Mouse (Mus musculus) limb, embryonic 12.5 days (tissue): ENCODE measurements around the gene Abhd5. TPM values are rescaled to one million over a fixed set of nuclear protein-coding genes. Genes with fewer than 3 reads are reported as not detected.

ENCODE experiments used
- ATAC-seq: fragments of 200-750 bp; cut with Nextera tagmentation; 2 replicates; pipeline ENCODE4 v1.8.0; 2017; ENCODE audit warnings: low read depth, moderate TSS enrichment; ENCODE audit not compliant: insufficient number of reproducible peaks, insufficient read depth, low FRiP score, low TSS enrichment
- H3K27ac ChIP-seq: fragments of 300-500 bp; sonication (generic); 2 replicates; pipeline ENCODE4 v1.5.1; 2016; ENCODE audit warnings: mild to moderate bottlenecking, moderate library complexity
- H3K27me3 ChIP-seq: fragments of 300-500 bp; sonication (generic); 2 replicates; pipeline ENCODE4 v1.6.1; 2016; ENCODE audit warnings: mild to moderate bottlenecking, moderate library complexity
- H3K36me3 ChIP-seq: fragments of 300-500 bp; sonication (generic); 2 replicates; pipeline ENCODE4 v1.6.1; 2016; ENCODE audit warnings: mild to moderate bottlenecking, moderate library complexity
- H3K4me1 ChIP-seq: fragments of 300-500 bp; sonication (generic); replicated peaks from 2 replicates; pipeline ENCODE4 v1.6.1; 2016
- H3K4me2 ChIP-seq: fragments of 300-500 bp; sonication (generic); 2 replicates; pipeline ENCODE4 v1.6.1; 2016; ENCODE audit warnings: mild to moderate bottlenecking, moderate library complexity
- H3K4me3 ChIP-seq: fragments of 300-500 bp; sonication (generic); replicated peaks from 2 replicates; pipeline ENCODE4 v1.5.1; 2016; ENCODE audit warnings: mild to moderate bottlenecking
- H3K9ac ChIP-seq: fragments of 300-500 bp; sonication (generic); replicated peaks from 2 replicates; pipeline ENCODE4 v1.6.1; 2016; ENCODE audit warnings: mild to moderate bottlenecking, moderate library complexity
- H3K9me3 ChIP-seq: fragments of 300-500 bp; sonication (generic); 2 replicates; pipeline ENCODE4 v1.6.1; 2016; ENCODE audit warnings: mild to moderate bottlenecking, moderate library complexity
- WGBS: fragments of 180-500 bp; shearing (Covaris S2); methylation state at CpG from one replicate; pipeline ENCODE4 v1.1.7; 2016; 5-methylcytosine and 5-hydroxymethylcytosine counted together
- polyA plus RNA-seq: library from polyadenylated mRNA; unstranded; fragments of >200 nt; fragmentation: Nextera tagmentation; extraction: Ambion mirVana; gene quantifications from 2 replicates; pipeline ENCODE4 v1.2.1, GENCODE M21; 2016

Abhd5 gene
- polyA plus RNA-seq, 1 experiment from 2014 or later: 26.3 TPM

DNA sequence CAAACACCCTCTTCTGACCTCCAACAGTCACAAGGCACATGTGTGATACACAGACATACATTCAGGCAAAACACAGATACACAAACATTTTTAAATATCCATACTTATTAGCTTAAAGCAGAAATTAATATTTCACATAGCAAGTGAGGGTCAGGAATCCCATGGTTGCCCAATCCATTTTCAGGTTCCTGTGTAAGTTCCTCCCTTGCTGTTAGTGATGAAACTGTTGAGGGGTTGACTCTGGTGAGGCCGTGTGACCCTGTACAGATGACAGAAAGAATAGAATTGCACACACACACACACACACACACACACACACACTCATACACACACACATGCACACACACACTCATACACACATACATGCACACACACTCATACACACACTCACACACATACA, 63.2 kb downstream of the Abhd5 start:
- WGBS: 75% methylated on average over 1 of the region's 1 CpGs
- H3K27me3 ChIP-seq: peaks cover 9% of the 10 kb centered on the region; the same call in 1 of the 2 replicates
- no peak for ATAC-seq
- no peak overlapping the region for H3K9ac ChIP-seq
- H3K4me2 ChIP-seq: no peak overlapping the region
- no peak overlapping the region for H3K27ac ChIP-seq
- H3K4me3 ChIP-seq: no peak overlapping the region
- H3K4me1 ChIP-seq: 0 out of 2 replicates have a peak, but pooled peaks cover 9% of the 10 kb centered on the region
- 0 out of 2 replicates have a peak, but pooled peaks cover 5% of the 10 kb centered on the region for H3K9me3 ChIP-seq
- no peaks in the 10 kb centered on the region for H3K36me3 ChIP-seq

DNA sequence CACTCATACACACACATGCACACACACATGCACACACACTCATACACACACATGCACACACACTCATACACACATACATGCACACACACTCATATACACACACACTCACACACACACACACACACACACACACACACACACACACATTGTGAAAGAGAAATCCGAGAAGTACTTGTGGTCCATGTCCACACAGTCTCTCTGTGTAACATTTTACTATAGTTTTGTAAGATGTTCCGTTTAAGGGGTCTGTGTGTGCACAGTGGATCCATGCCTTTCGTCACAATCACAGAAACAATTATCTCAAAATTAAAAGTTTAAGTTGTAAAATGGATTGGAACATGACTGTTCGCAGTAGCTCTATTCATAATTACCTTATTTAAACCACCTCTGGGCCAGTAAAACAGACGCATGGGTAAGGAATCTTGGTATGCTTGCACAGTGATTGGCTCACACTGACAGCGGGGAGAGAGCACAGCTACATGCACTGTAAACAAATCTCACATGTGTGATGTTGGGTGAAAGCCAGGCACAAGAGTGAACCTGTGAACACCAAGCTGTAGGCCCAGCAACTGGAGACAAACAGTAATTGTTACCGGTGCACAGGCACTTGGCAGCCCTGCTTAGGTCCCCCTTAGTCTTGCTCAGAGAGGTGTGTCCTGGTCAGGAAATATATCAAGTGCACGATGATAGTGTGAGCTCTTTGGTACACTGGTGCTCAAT, 63.8 kb downstream of the Abhd5 start:
- no peak for ATAC-seq
- H3K4me1 ChIP-seq: 0 out of 2 replicates have a peak, but pooled peaks cover 9% of the 10 kb centered on the region
- peaks cover 14% of the 10 kb centered on the region for H3K27me3 ChIP-seq
- H3K9ac ChIP-seq: no peak overlapping the region
- H3K27ac ChIP-seq: no peak overlapping the region
- no peaks in the 10 kb centered on the region for H3K36me3 ChIP-seq
- H3K9me3 ChIP-seq: 0 out of 2 replicates have a peak, but pooled peaks cover 5% of the 10 kb centered on the region
- H3K4me3 ChIP-seq: no peak overlapping the region
- no peak overlapping the region for H3K4me2 ChIP-seq
- 75% methylated on average over 8 of the region's 8 CpGs for WGBS

- H3K4me2 ChIP-seq: no peak overlapping the region
- H3K4me3 ChIP-seq: no peak overlapping the region
- peaks cover 26% of the 10 kb centered on the region for H3K27me3 ChIP-seq
- H3K36me3 ChIP-seq: no peaks in the 10 kb centered on the region
- ATAC-seq: no peak
- 0 out of 2 replicates have a peak, but pooled peaks cover 9% of the 10 kb centered on the region for H3K4me1 ChIP-seq
- 17% methylated on average over 2 of the region's 2 CpGs for WGBS
- H3K9me3 ChIP-seq: 0 out of 2 replicates have a peak, but pooled peaks cover 5% of the 10 kb centered on the region
- H3K27ac ChIP-seq: no peak overlapping the region
- no peak overlapping the region for H3K9ac ChIP-seq
Measured at GRCm38 (mm10) chr9:122416617-122417016, 65.2 kb downstream of the Abhd5 start.

- 73% methylated on average over 5 of the region's 5 CpGs for WGBS
- Histone ChIP-seq H3K27ac (no peak overlapping the region), H3K9me3 (0 out of 2 replicates have a peak, but pooled peaks cover 5% of the 10 kb centered on the region), H3K27me3 (peaks cover 39% of the 10 kb centered on the region), H3K36me3 (no peaks in the 10 kb centered on the region), H3K9ac (no peak overlapping the region), H3K4me2 (no peak overlapping the region), H3K4me1 (0 out of 2 replicates have a peak, but pooled peaks cover 9% of the 10 kb centered on the region), H3K4me3 (no peak overlapping the region)
- no peak for ATAC-seq
Measured at GRCm38 (mm10) chr9:122420195-122420756, 68.9 kb downstream of the Abhd5 start.

DNA sequence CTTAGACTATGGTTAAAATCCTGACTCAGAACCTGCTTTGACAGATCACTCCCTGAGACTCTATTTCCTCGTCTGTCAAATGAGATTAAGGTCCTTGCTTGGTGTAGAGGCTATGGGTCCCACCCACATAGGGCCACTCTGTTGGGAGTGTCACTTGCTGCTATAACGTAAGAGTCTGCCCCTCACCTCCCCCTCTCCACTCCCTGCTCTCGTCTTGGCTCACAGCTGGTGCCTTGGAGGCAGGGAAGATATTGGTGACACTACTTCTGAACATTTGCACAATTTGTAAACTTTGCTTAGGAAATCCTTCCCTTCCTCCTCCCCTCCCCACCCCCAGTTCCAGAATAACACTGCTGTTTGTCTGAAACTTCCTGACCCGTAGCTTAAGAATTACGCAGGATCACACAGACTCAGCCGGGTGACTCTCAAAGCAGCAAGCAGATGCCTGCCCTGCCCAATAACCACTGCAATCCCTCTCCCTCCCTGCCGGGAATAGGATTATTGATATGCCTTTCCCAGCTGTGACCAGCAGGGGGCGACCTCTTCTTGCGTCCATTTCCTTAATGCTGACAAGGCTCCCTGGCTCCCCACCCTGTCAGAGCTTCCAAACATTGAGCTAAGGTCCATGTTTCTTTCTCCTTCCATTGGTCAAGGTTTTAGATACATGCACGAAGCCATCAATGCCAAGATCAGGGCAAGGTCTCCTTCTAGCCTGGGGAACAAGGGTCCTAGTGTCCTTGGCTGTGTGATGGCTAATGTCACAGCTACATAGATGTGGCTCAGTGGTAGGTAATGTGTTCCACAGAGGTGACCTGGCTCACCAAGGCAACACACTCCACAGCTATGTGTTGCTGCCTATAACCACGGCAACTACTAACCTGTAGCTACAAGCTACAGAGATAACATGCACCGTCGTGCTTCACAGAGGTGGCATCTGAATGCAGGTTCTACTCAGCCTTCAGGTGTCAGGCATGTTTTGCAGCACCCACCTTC, 69.7 kb downstream of the Abhd5 start:
- Histone ChIP-seq H3K27ac (no peak overlapping the region), H3K9ac (no peak overlapping the region), H3K36me3 (no peaks in the 10 kb centered on the region), H3K4me1 (0 out of 2 replicates have a peak, but pooled peaks cover 9% of the 10 kb centered on the region), H3K4me2 (no peak overlapping the region), H3K27me3 (peaks cover 40% of the 10 kb centered on the region), H3K4me3 (no peak overlapping the region), H3K9me3 (0 out of 2 replicates have a peak, but pooled peaks cover 5% of the 10 kb centered on the region)
- no peak for ATAC-seq
- 27% methylated on average over 13 of the region's 13 CpGs for WGBS

- H3K9me3 ChIP-seq: 0 out of 2 replicates have a peak, but pooled peaks cover 5% of the 10 kb centered on the region
- no peak overlapping the region for H3K4me2 ChIP-seq
- no peak overlapping the region for H3K4me3 ChIP-seq
- peaks cover 40% of the 10 kb centered on the region for H3K27me3 ChIP-seq
- no peak overlapping the region for H3K27ac ChIP-seq
- no peaks in the 10 kb centered on the region for H3K36me3 ChIP-seq
- 86% methylated on average over 8 of the region's 8 CpGs for WGBS
- 0 out of 2 replicates have a peak, but pooled peaks cover 1% of the 10 kb centered on the region for H3K4me1 ChIP-seq
- ATAC-seq: no peak
- no peak overlapping the region for H3K9ac ChIP-seq
Measured at GRCm38 (mm10) chr9:122421911-122422310, 70.5 kb downstream of the Abhd5 start.

DNA sequence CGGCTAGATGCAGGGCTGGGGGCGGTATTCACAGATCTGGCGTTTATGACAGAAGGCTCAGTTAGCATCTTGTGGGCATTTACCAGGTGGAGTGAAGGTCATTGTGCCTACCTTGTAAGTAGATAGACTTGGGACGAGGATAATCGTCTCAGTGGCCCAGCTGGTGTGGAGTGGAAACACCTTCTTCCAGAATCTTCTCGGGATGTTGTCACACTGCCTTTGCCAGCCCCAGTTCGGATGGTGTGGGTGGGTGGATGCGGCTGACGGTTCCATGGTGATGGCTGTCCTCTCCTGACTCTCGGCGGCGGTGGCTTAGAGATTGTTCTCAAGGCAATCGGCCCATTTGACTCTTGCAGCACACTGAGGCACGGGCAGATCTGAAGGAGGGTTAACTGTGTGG, 71.3 kb downstream of the Abhd5 start:
- Histone ChIP-seq H3K9ac (no peak overlapping the region), H3K4me3 (no peak overlapping the region), H3K4me2 (no peak overlapping the region), H3K27me3 (peaks cover 37% of the 10 kb centered on the region), H3K9me3 (0 out of 2 replicates have a peak, but pooled peaks cover 5% of the 10 kb centered on the region), H3K36me3 (no peaks in the 10 kb centered on the region), H3K27ac (no peak overlapping the region), H3K4me1 (no peaks in the 10 kb centered on the region)
- no peak for ATAC-seq
- WGBS: 85% methylated on average over 14 of the region's 14 CpGs

DNA sequence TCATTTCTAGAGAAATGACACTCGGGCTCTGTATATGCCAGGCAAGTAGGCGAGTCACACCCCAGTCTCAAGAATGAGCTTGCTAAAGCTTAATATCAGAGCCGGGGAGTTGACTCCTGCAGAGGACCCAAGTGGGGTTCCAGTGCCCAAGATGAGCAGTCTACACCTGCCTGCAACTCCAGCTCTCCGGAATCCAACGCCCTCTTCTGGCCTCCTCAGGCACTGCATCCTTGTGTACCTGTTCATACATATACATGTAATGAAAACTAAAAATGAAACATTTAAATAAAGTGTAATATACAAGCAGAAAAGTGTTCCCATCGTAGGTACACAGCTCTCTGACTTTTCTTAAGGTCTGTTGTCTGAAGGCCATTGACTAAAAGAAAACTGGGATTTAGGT, 71.7 kb downstream of the Abhd5 start:
- ATAC-seq: no peak
- no peak overlapping the region for H3K4me3 ChIP-seq
- H3K27ac ChIP-seq: no peak overlapping the region
- H3K9me3 ChIP-seq: 0 out of 2 replicates have a peak, but pooled peaks cover 5% of the 10 kb centered on the region
- WGBS: 66% methylated on average over 6 of the region's 6 CpGs
- H3K9ac ChIP-seq: no peak overlapping the region
- no peaks in the 10 kb centered on the region for H3K4me1 ChIP-seq
- H3K4me2 ChIP-seq: no peak overlapping the region
- no peaks in the 10 kb centered on the region for H3K36me3 ChIP-seq
- H3K27me3 ChIP-seq: peaks cover 33% of the 10 kb centered on the region

- H3K4me2 ChIP-seq: no peak overlapping the region
Measured at GRCm38 (mm10) chr9:122424941-122425608, 73.7 kb downstream of the Abhd5 start.

DNA sequence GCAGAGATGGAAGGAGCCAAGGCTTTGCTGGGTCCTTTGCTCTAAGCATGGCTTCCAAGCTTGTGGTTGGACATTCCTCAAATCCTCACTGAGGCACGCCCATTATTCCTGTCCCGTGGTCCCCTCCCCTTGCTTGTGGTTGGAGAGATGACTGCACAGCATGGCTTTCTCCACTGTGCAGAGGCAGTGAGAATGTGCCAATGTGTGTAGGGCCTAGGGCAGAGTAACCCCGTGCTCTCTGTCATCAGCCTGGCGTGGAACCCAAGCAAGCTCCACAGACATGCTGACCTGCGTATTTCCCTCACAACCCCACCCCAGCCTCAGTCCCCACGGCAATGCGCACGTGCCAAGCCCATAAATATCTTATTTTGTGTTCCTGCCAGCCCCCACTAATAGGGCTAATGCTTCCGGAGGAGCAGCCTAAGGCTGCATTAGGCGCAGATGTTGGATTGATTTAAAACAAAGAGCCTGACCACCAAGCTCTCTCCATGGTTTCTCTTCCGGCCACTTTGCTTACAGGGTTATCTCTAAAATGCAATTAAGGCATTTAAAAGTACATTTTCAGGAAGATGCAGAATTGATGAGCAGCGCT, 77.7 kb downstream of the Abhd5 start:
- Histone ChIP-seq H3K4me3 (no peak overlapping the region), H3K36me3 (no peaks in the 10 kb centered on the region), H3K27ac (no peak overlapping the region), H3K4me1 (peaks cover 8% of the 10 kb centered on the region), H3K4me2 (no peak overlapping the region), H3K9ac (no peak overlapping the region), H3K9me3 (no peaks in the 10 kb centered on the region), H3K27me3 (peaks cover 16% of the 10 kb centered on the region; the same call in 1 of the 2 replicates)
- 0 out of 2 replicates have a peak, but pooled peaks have one; percentile 41 for ATAC-seq
- 52% methylated on average over 12 of the region's 12 CpGs for WGBS

More at GRCm38 (mm10) chr9:122424941-122425608, 73.7 kb downstream of the Abhd5 start:
- H3K4me1 ChIP-seq: peaks cover 8% of the 10 kb centered on the region
- no peak overlapping the region for H3K9ac ChIP-seq
- WGBS: 37% methylated on average over 14 of the region's 14 CpGs
- no peaks in the 10 kb centered on the region for H3K9me3 ChIP-seq
- no peaks in the 10 kb centered on the region for H3K36me3 ChIP-seq
- no peak overlapping the region for H3K4me3 ChIP-seq
- peaks cover 27% of the 10 kb centered on the region for H3K27me3 ChIP-seq
- no peak overlapping the region for H3K27ac ChIP-seq
- no peak for ATAC-seq
